Mouse (Mus musculus) urinary bladder, adult 2 months (tissue): ENCODE data around the gene Dusp9. TPM values are rescaled to one million over a fixed set of nuclear protein-coding genes. Genes with fewer than 3 reads are reported as not detected.
A peak's percentile ranks its signal among the peaks of the same experiment; 100 is the strongest.

ENCODE experiments used
- DNase-seq: peaks from one replicate; pipeline ENCODE4 v3.0.0; 2022; ENCODE audit warnings: low spot score
- polyA plus RNA-seq: library from polyadenylated mRNA; depleted of rRNA; stranded (reverse); fragments of >200 nt; gene quantifications from 2 replicates; pipeline ENCODE4 v1.2.3, GENCODE M21; 2012; rRNA removed

Dusp9 gene
- polyA plus RNA-seq = 2.6 and 2.7 TPM in 2 replicates

- no peak for DNase-seq
Measured at GRCm38 (mm10) chrX:73639255-73639675, at the start of gene Dusp9. Dusp9 (plus strand) TSS chrX:73639419.

- no peak for DNase-seq
Measured at GRCm38 (mm10) chrX:73593212-73593611, 46.0 kb upstream of the Dusp9 start.

GRCm38 (mm10) chrX:73594451-73595121 lies 44.6 kb upstream of the Dusp9 start:
- DNase-seq = no peak

- DNase-seq = no peak
Measured at GRCm38 (mm10) chrX:73595297-73595938, 43.8 kb upstream of the Dusp9 start.

GRCm38 (mm10) chrX:73601456-73601855 lies 37.8 kb upstream of the Dusp9 start:
- no peak for DNase-seq

- DNase-seq = no peak
Measured at GRCm38 (mm10) chrX:73613665-73614064, 25.6 kb upstream of the Dusp9 start.

- DNase-seq = no peak
Measured at GRCm38 (mm10) chrX:73615876-73616275, 23.3 kb upstream of the Dusp9 start.

GRCm38 (mm10) chrX:73619401-73619800 lies 19.8 kb upstream of the Dusp9 start:
- no peak for DNase-seq

GRCm38 (mm10) chrX:73619890-73620289 lies 19.3 kb upstream of the Dusp9 start:
- no peak for DNase-seq

- peak; percentile 8 for DNase-seq
Measured at GRCm38 (mm10) chrX:73626981-73627380, 12.2 kb upstream of the Dusp9 start.

- DNase-seq = no peak
Measured at GRCm38 (mm10) chrX:73635425-73635824, 3.8 kb upstream of the Dusp9 start.

GRCm38 (mm10) chrX:73637415-73637814 lies 1.8 kb upstream of the Dusp9 start:
- no peak for DNase-seq

GRCm38 (mm10) chrX:73639901-73640469 lies 766 bp downstream of the Dusp9 start:
- DNase-seq = no peak

- DNase-seq = no peak
Measured at GRCm38 (mm10) chrX:73645121-73645520, 5.9 kb downstream of the Dusp9 start.

- no peak for DNase-seq
Measured at GRCm38 (mm10) chrX:73650869-73651268, 11.7 kb downstream of the Dusp9 start.

- no peak for DNase-seq
Measured at GRCm38 (mm10) chrX:73653392-73653791, 14.2 kb downstream of the Dusp9 start.

GRCm38 (mm10) chrX:73654177-73654576 lies 15.0 kb downstream of the Dusp9 start:
- DNase-seq = no peak

- DNase-seq = no peak
Measured at GRCm38 (mm10) chrX:73655529-73655928, 16.3 kb downstream of the Dusp9 start.

GRCm38 (mm10) chrX:73658391-73658790 lies 19.2 kb downstream of the Dusp9 start:
- no peak for DNase-seq

- no peak for DNase-seq
Measured at GRCm38 (mm10) chrX:73658936-73659574, 19.8 kb downstream of the Dusp9 start.

- no peak for DNase-seq
Measured at GRCm38 (mm10) chrX:73659575-73660283, 20.5 kb downstream of the Dusp9 start, which contains the start of gene Pnck. Pnck (minus strand) TSS chrX:73660117.

GRCm38 (mm10) chrX:73660284-73660665 lies 21.1 kb downstream of the Dusp9 start:
- DNase-seq = no peak
